Mouse (Mus musculus) olfactory bulb, adult 2 months (tissue): Measurements from ENCODE around the gene Stat3.

Experiments used
- CTCF ChIP-seq: fragments of 200-500 bp; IDR thresholded peaks from 2 replicates; pipeline ENCODE4 v1.5.1; 2012; ENCODE audit warnings: low read depth, mild to moderate bottlenecking, low read length, moderate library complexity; ENCODE audit not compliant: insufficient read depth
- POLR2A ChIP-seq: fragments of 200-500 bp; IDR thresholded peaks from 2 replicates; pipeline ENCODE4 v1.6.1; 2012; ENCODE audit warnings: mild to moderate bottlenecking, low read depth, low read length, moderate library complexity; ENCODE audit not compliant: insufficient read depth

GRCm38 (mm10) chr11:100964901-100965542 is 25.7 kb upstream of the Stat3 start:
- TF ChIP-seq POLR2A (no peak), CTCF (no peak)
